Mouse (Mus musculus): Measurements from ENCODE around the gene Cubn.

DNA sequence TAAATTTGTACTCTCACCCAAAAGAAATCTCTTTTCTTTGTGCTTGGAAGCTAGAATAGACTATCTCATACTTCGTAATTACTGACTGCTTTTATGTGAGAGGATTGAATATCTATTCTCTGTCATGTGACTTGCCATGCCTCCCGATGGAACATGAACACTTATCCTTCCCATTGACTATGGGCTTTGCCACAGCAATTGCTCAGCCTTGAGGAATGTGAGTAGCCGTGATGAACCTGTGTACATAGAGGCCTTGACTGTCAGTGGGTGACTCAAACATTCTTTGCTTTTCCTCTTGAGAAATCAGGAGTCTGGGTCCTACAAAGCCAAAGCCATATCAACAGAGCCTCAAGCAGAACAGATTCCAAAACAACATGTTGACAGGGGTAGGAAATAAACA lies 40.7 kb downstream of the Cubn start:
- TF ChIP-seq POLR2A (IDR thresholded peaks at IDR 0.05; ENCODE audit: borderline replicate concordance, insufficient read depth, low read length) (no peak), CTCF (IDR thresholded peaks at IDR 0.05; ENCODE audit: borderline replicate concordance, insufficient read depth, low read depth, low read length) (no peak)

All from cerebellum, adult 2 months (tissue).